Mouse (Mus musculus) embryo, embryonic 9.5 days (tissue): Measurements from ENCODE around the gene Mospd3.

Experiments used
- DNase-seq: peaks from one replicate; pipeline ENCODE4 v3.0.0-alpha.2; 2017; ENCODE audit errors: extremely low spot score

Gene Mospd3

GRCm38 (mm10) chr5:137600619-137601364 lies at the start of gene Mospd3:
Mospd3 (minus strand) TSS chr5:137601058.
- peak; percentile 97 for DNase-seq

GRCm38 (mm10) chr5:137649669-137650571 lies 49.1 kb upstream of the Mospd3 start:
- no peak for DNase-seq

GRCm38 (mm10) chr5:137649251-137649650 lies 48.4 kb upstream of the Mospd3 start:
- no peak for DNase-seq

GRCm38 (mm10) chr5:137647827-137648601 lies 47.2 kb upstream of the Mospd3 start:
- no peak for DNase-seq

- no peak for DNase-seq
Measured at GRCm38 (mm10) chr5:137645652-137646091, 44.8 kb upstream of the Mospd3 start, which contains the start of gene Irs3. Irs3 (minus strand) TSS chr5:137645714.

- no peak for DNase-seq
Measured at GRCm38 (mm10) chr5:137645091-137645651, 44.3 kb upstream of the Mospd3 start.

GRCm38 (mm10) chr5:137644484-137644883 lies 43.6 kb upstream of the Mospd3 start:
- no peak for DNase-seq

GRCm38 (mm10) chr5:137642886-137643285 lies 42.0 kb upstream of the Mospd3 start:
- no peak for DNase-seq

GRCm38 (mm10) chr5:137641054-137641453 lies 40.2 kb upstream of the Mospd3 start, which contains the start of gene Sap25:
Sap25 (plus strand) TSS chr5:137641334.
- no peak for DNase-seq

- no peak for DNase-seq
Measured at GRCm38 (mm10) chr5:137639472-137639871, 38.6 kb upstream of the Mospd3 start.

- no peak for DNase-seq
Measured at GRCm38 (mm10) chr5:137633397-137634084, 32.7 kb upstream of the Mospd3 start.

GRCm38 (mm10) chr5:137631591-137631990 lies 30.7 kb upstream of the Mospd3 start:
- no peak for DNase-seq

GRCm38 (mm10) chr5:137631171-137631570 lies 30.3 kb upstream of the Mospd3 start:
- no peak for DNase-seq

- DNase-seq = no peak
Measured at GRCm38 (mm10) chr5:137630602-137631001, 29.7 kb upstream of the Mospd3 start.

- DNase-seq = no peak
Measured at GRCm38 (mm10) chr5:137629906-137630545, 29.2 kb upstream of the Mospd3 start.

- no peak for DNase-seq
Measured at GRCm38 (mm10) chr5:137629306-137629721, 28.5 kb upstream of the Mospd3 start.

GRCm38 (mm10) chr5:137628498-137629305 lies 27.8 kb upstream of the Mospd3 start, which contains the start of the genes Fbxo24, Lrch4 and Gm20605:
Fbxo24 (minus strand) TSS chr5:137629002.
Lrch4 (plus strand) TSS chr5:137629121.
Gm20605 (plus strand) TSS chr5:137629175.
- DNase-seq = peak; percentile 99

- DNase-seq = no peak
Measured at GRCm38 (mm10) chr5:137627991-137628390, 27.1 kb upstream of the Mospd3 start.

GRCm38 (mm10) chr5:137623937-137624530 lies 23.2 kb upstream of the Mospd3 start:
- no peak for DNase-seq
